Mouse (Mus musculus): ENCODE results near the gene 4930558C23Rik. TPM values are rescaled to one million over a fixed set of nuclear protein-coding genes. Genes with fewer than 3 reads are reported as not detected.

4930558C23Rik gene
- total and polyA plus RNA-seq, 3 experiments: not detected

- H3K4me2 ChIP-seq (ENCODE audit: insufficient read depth, low read depth, poor library complexity, severe bottlenecking): no peak overlapping the region
- no peak overlapping the region for H3K9ac ChIP-seq (ENCODE audit: insufficient read depth, low read depth)
- H3K27me3 ChIP-seq (replicated peaks): no peaks in the 10 kb centered on the region
- dilution Hi-C loops (cut with MboI; ENCODE audit: extremely low pct_ligation_motif_present, extremely low pct_unique_long_range_greater_than_20kb, low sequenced_read_pairs): no loop called here
- in situ Hi-C loops (cut with MboI; ENCODE audit: low pct_ligation_motif_present, low pct_unique_long_range_greater_than_20kb, low sequenced_read_pairs): loop anchor here (10.0 kb wide), 1 partner anchor 127 kb away; no protein-coding TSS in a partner anchor
- H3K4me1 ChIP-seq (ENCODE audit: control insufficient read depth in 1 of 2, insufficient read depth in 2 of 2): no peaks in the 10 kb centered on the region
- no peak for DNase-seq (ENCODE audit: extremely low read depth)
- H3K9me3 ChIP-seq (replicated peaks; ENCODE audit: low read length): no peaks in the 10 kb centered on the region
- H3K27ac ChIP-seq (ENCODE audit: insufficient read depth, low read depth): no peak overlapping the region
- no peak for TF ChIP-seq ETS1 (conservative IDR thresholded peaks at IDR 0.05; ENCODE audit: low read depth, low read length)
- no peaks in the 10 kb centered on the region for H3K79me2 ChIP-seq (replicated peaks; ENCODE audit: control insufficient read depth, extremely low read depth, insufficient read depth, poor library complexity, severe bottlenecking)
- no peak overlapping the region for H3K4me3 ChIP-seq (replicated peaks in 1 of 3; ENCODE audit: low read depth in 2 of 3, low read length in 2 of 3, poor library complexity in 1 of 3)
- peaks cover 75 to 94% of the 10 kb centered on the region in 2 experiments for H3K36me3 ChIP-seq (replicated peaks in 1 of 2; ENCODE audit: control insufficient read depth in 1 of 2, insufficient read depth in 1 of 2, low read length in 1 of 2)
Measured at GRCm38 (mm10) chr3:95337345-95337744, 65.3 kb downstream of the 4930558C23Rik start.

Other genes with a start within 250 kb of the 4930558C23Rik start
- gene Sema6c, start 242.4 kb downstream of the 4930558C23Rik start, total RNA-seq (2012; rRNA removed): 0.30 and 0.42 TPM in 2 replicates
- gene Sema6c, start 242.4 kb downstream of the 4930558C23Rik start, total RNA-seq (2014; rRNA removed): not detected in 2 replicates
- 0.27 and 0.53 TPM in 2 replicates for gene Sema6c, start 242.4 kb downstream of the 4930558C23Rik start, polyA plus RNA-seq (2012; ENCODE audit: insufficient read length, low read depth)
- gene Gabpb2, start 184.9 kb downstream of the 4930558C23Rik start, total RNA-seq (2012; rRNA removed): 14.7 and 18.2 TPM in 2 replicates
- 15.4 and 16.6 TPM in 2 replicates for gene Gabpb2, start 184.9 kb downstream of the 4930558C23Rik start, total RNA-seq (2014; rRNA removed)
- gene Gabpb2, start 184.9 kb downstream of the 4930558C23Rik start, polyA plus RNA-seq (2012; ENCODE audit: insufficient read length, low read depth): 20.6 and 21.1 TPM in 2 replicates
- 55.3 and 82.3 TPM in 2 replicates for gene Cdc42se1, start 174.1 kb downstream of the 4930558C23Rik start, total RNA-seq (2012; rRNA removed)
- 66.3 and 71.1 TPM in 2 replicates for gene Cdc42se1, start 174.1 kb downstream of the 4930558C23Rik start, total RNA-seq (2014; rRNA removed)
- 123 and 128 TPM in 2 replicates for gene Cdc42se1, start 174.1 kb downstream of the 4930558C23Rik start, polyA plus RNA-seq (2012; ENCODE audit: insufficient read length, low read depth)
- 10.0 and 11.5 TPM in 2 replicates for gene Mllt11, start 170.7 kb downstream of the 4930558C23Rik start, total RNA-seq (2012; rRNA removed)
- gene Mllt11, start 170.7 kb downstream of the 4930558C23Rik start, total RNA-seq (2014; rRNA removed): 9.5 and 10.0 TPM in 2 replicates
- gene Mllt11, start 170.7 kb downstream of the 4930558C23Rik start, polyA plus RNA-seq (2012; ENCODE audit: insufficient read length, low read depth): 23.9 and 24.2 TPM in 2 replicates
- not detected in 2 replicates for gene Gm128, start 161.2 kb downstream of the 4930558C23Rik start, total RNA-seq (2012; rRNA removed)
- not detected in 2 replicates for gene Gm128, start 161.2 kb downstream of the 4930558C23Rik start, total RNA-seq (2014; rRNA removed)
- not detected in 2 replicates for gene Gm128, start 161.2 kb downstream of the 4930558C23Rik start, polyA plus RNA-seq (2012; ENCODE audit: insufficient read length, low read depth)
- gene Bnipl, start 151.6 kb downstream of the 4930558C23Rik start, total RNA-seq (2012; rRNA removed): 0.17 TPM in 1 of 2 replicates, not detected in the other
- gene Bnipl, start 151.6 kb downstream of the 4930558C23Rik start, total RNA-seq (2014; rRNA removed): not detected in 2 replicates
- gene Bnipl, start 151.6 kb downstream of the 4930558C23Rik start, polyA plus RNA-seq (2012; ENCODE audit: insufficient read length, low read depth): 0.30 and 0.33 TPM in 2 replicates
- gene Mindy1, start 121.5 kb downstream of the 4930558C23Rik start, total RNA-seq (2012; rRNA removed): 4.9 and 5.4 TPM in 2 replicates
- 5.0 and 6.0 TPM in 2 replicates for gene Mindy1, start 121.5 kb downstream of the 4930558C23Rik start, total RNA-seq (2014; rRNA removed)
- gene Mindy1, start 121.5 kb downstream of the 4930558C23Rik start, polyA plus RNA-seq (2012; ENCODE audit: insufficient read length, low read depth): 8.7 and 14.4 TPM in 2 replicates
- gene Prune1, start 120.8 kb downstream of the 4930558C23Rik start, total RNA-seq (2012; rRNA removed): 7.1 and 8.4 TPM in 2 replicates
- 7.1 and 8.5 TPM in 2 replicates for gene Prune1, start 120.8 kb downstream of the 4930558C23Rik start, total RNA-seq (2014; rRNA removed)
- gene Prune1, start 120.8 kb downstream of the 4930558C23Rik start, polyA plus RNA-seq (2012; ENCODE audit: insufficient read length, low read depth): 8.8 and 9.1 TPM in 2 replicates
- 1.9 and 2.5 TPM in 2 replicates for gene Anxa9, start 95.7 kb downstream of the 4930558C23Rik start, total RNA-seq (2012; rRNA removed)
- gene Anxa9, start 95.7 kb downstream of the 4930558C23Rik start, total RNA-seq (2014; rRNA removed): 1.4 and 1.5 TPM in 2 replicates
- gene Anxa9, start 95.7 kb downstream of the 4930558C23Rik start, polyA plus RNA-seq (2012; ENCODE audit: insufficient read length, low read depth): 3.6 and 4.1 TPM in 2 replicates
- gene Cers2, start 88.0 kb downstream of the 4930558C23Rik start, total RNA-seq (2012; rRNA removed): 70.6 and 81.1 TPM in 2 replicates
- gene Cers2, start 88.0 kb downstream of the 4930558C23Rik start, total RNA-seq (2014; rRNA removed): 96.7 and 105 TPM in 2 replicates
- 84.5 and 89.8 TPM in 2 replicates for gene Cers2, start 88.0 kb downstream of the 4930558C23Rik start, polyA plus RNA-seq (2012; ENCODE audit: insufficient read length, low read depth)
- 33.7 and 36.1 TPM in 2 replicates for gene Setdb1, start 45.6 kb downstream of the 4930558C23Rik start, total RNA-seq (2012; rRNA removed)
- 43.2 and 46.5 TPM in 2 replicates for gene Setdb1, start 45.6 kb downstream of the 4930558C23Rik start, total RNA-seq (2014; rRNA removed)
- 45.1 and 49.5 TPM in 2 replicates for gene Setdb1, start 45.6 kb downstream of the 4930558C23Rik start, polyA plus RNA-seq (2012; ENCODE audit: insufficient read length, low read depth)
- 11.4 and 12.4 TPM in 2 replicates for gene Arnt, start 31.5 kb upstream of the 4930558C23Rik start, total RNA-seq (2012; rRNA removed)
- gene Arnt, start 31.5 kb upstream of the 4930558C23Rik start, total RNA-seq (2014; rRNA removed): 13.2 and 13.5 TPM in 2 replicates
- 24.9 and 27.7 TPM in 2 replicates for gene Arnt, start 31.5 kb upstream of the 4930558C23Rik start, polyA plus RNA-seq (2012; ENCODE audit: insufficient read length, low read depth)
- gene Ctsk, start 96.4 kb upstream of the 4930558C23Rik start, total RNA-seq (2012; rRNA removed): 0.13 TPM in 1 of 2 replicates, not detected in the other
- not detected in 2 replicates for gene Ctsk, start 96.4 kb upstream of the 4930558C23Rik start, total RNA-seq (2014; rRNA removed)
- 0.20 TPM in 1 of 2 replicates, not detected in the other for gene Ctsk, start 96.4 kb upstream of the 4930558C23Rik start, polyA plus RNA-seq (2012; ENCODE audit: insufficient read length, low read depth)
- gene Ctss, start 123.9 kb upstream of the 4930558C23Rik start, total RNA-seq (2012; rRNA removed): 178 and 202 TPM in 2 replicates
- gene Ctss, start 123.9 kb upstream of the 4930558C23Rik start, total RNA-seq (2014; rRNA removed): 282 and 300 TPM in 2 replicates
- gene Ctss, start 123.9 kb upstream of the 4930558C23Rik start, polyA plus RNA-seq (2012; ENCODE audit: insufficient read length, low read depth): 238 and 271 TPM in 2 replicates
- gene Hormad1, start 156.8 kb upstream of the 4930558C23Rik start, total RNA-seq (2012; rRNA removed): not detected in 2 replicates
- not detected in 2 replicates for gene Hormad1, start 156.8 kb upstream of the 4930558C23Rik start, total RNA-seq (2014; rRNA removed)
- not detected in 2 replicates for gene Hormad1, start 156.8 kb upstream of the 4930558C23Rik start, polyA plus RNA-seq (2012; ENCODE audit: insufficient read length, low read depth)
- gene Golph3l, start 186.1 kb upstream of the 4930558C23Rik start, total RNA-seq (2012; rRNA removed): 22.4 and 23.4 TPM in 2 replicates
- gene Golph3l, start 186.1 kb upstream of the 4930558C23Rik start, total RNA-seq (2014; rRNA removed): 35.5 and 36.9 TPM in 2 replicates
- gene Golph3l, start 186.1 kb upstream of the 4930558C23Rik start, polyA plus RNA-seq (2012; ENCODE audit: insufficient read length, low read depth): 21.6 and 22.7 TPM in 2 replicates
- 51.5 and 53.9 TPM in 2 replicates for gene Ensa, start 222.2 kb upstream of the 4930558C23Rik start, total RNA-seq (2012; rRNA removed)
- gene Ensa, start 222.2 kb upstream of the 4930558C23Rik start, total RNA-seq (2014; rRNA removed): 57.8 and 60.8 TPM in 2 replicates
- gene Ensa, start 222.2 kb upstream of the 4930558C23Rik start, polyA plus RNA-seq (2012; ENCODE audit: insufficient read length, low read depth): 58.4 and 62.6 TPM in 2 replicates